Mouse (Mus musculus): ENCODE data around the gene Topors. TPM values are rescaled to one million over a fixed set of nuclear protein-coding genes. Genes with fewer than 3 reads are reported as not detected.

Topors gene
- total RNA-seq, 2 experiments from 2014 or later = 45.4 to 77.6 TPM

GRCm38 (mm10) chr4:40212177-40212576, 57.5 kb downstream of the Topors start:
- ATAC-seq (replicated peaks; ENCODE audit: poor library complexity) = peak; percentile 52; the same call in 1 of the 2 replicates

Other genes starting within 250 kb of the Topors start
- gene Aco1, start 126.8 kb downstream of the Topors start, total RNA-seq (2015) = 15.4 and 19.2 TPM in 2 replicates
- 18.5 and 21.0 TPM in 2 replicates for gene Aco1, start 126.8 kb downstream of the Topors start, total RNA-seq (2017)
- gene Ddx58, start 30.0 kb downstream of the Topors start, total RNA-seq (2015) = 6.7 and 13.3 TPM in 2 replicates
- 8.2 and 9.8 TPM in 2 replicates for gene Ddx58, start 30.0 kb downstream of the Topors start, total RNA-seq (2017)
- gene Smim27, start 271 bp downstream of the Topors start, total RNA-seq (2015) = 9.6 and 16.7 TPM in 2 replicates
- gene Smim27, start 271 bp downstream of the Topors start, total RNA-seq (2017) = 3.6 and 5.6 TPM in 2 replicates
- gene Ndufb6, start 9.6 kb upstream of the Topors start, total RNA-seq (2015) = 151 and 167 TPM in 2 replicates
- 52.2 and 66.9 TPM in 2 replicates for gene Ndufb6, start 9.6 kb upstream of the Topors start, total RNA-seq (2017)
- gene Tmem215, start 202.3 kb upstream of the Topors start, total RNA-seq (2015) = 0.78 and 1.1 TPM in 2 replicates
- gene Tmem215, start 202.3 kb upstream of the Topors start, total RNA-seq (2017) = 0.71 and 1.5 TPM in 2 replicates